Mouse (Mus musculus) ES-E14 (cell line): Measurements from ENCODE around the gene Mapt. TPM values are rescaled to one million over a fixed set of nuclear protein-coding genes. Genes with fewer than 3 reads are reported as not detected.
"Not testable (repeated sequence)": the region's sequence is repeated elsewhere in the genome, so short reads cannot be mapped to it uniquely, and the experiment has no call there.

ENCODE experiments used
- DNase-seq: peaks from one replicate; pipeline ENCODE4 v3.0.0-alpha.2; 2013; ENCODE audit warnings: low read depth, low spot score
- H3K27ac ChIP-seq: 2 replicates; pipeline ENCODE4 v1.5.1; 2012; ENCODE audit warnings: low read depth, mild to moderate bottlenecking, low read length, moderate library complexity, mixed read lengths; ENCODE audit not compliant: poor library complexity, insufficient read depth, severe bottlenecking
- H3K36me3 ChIP-seq: 2 replicates; pipeline ENCODE4 v1.6.1; 2012; ENCODE audit warnings: mild to moderate bottlenecking, low read length, moderate library complexity, mixed read lengths; ENCODE audit not compliant: control insufficient read depth, poor library complexity, insufficient read depth, severe bottlenecking
- H3K4me1 ChIP-seq, 2 experiments: fragments of 150-350 bp in 1 of 2; sonication (generic) in 1 of 2; 2 replicates each; pipeline ENCODE4 v1.6.1; 2012; ENCODE audit warnings: low read length in 2 of 2, mild to moderate bottlenecking in 1 of 2, mixed read lengths in 1 of 2; ENCODE audit not compliant: control insufficient read depth in 2 of 2, insufficient read depth in 2 of 2, poor library complexity in 1 of 2
- H3K4me3 ChIP-seq, 2 experiments: fragments of 150-350 bp in 1 of 2; sonication (generic) in 1 of 2; 2 replicates each; pipeline ENCODE4 v1.5.1; 2012; ENCODE audit warnings: low read length in 2 of 2, low read depth in 1 of 2, mild to moderate bottlenecking in 1 of 2, mixed read lengths in 1 of 2; ENCODE audit not compliant: insufficient read depth in 1 of 2, poor library complexity in 1 of 2, severe bottlenecking in 1 of 2
- H3K9ac ChIP-seq: 2 replicates; pipeline ENCODE4 v1.6.1; 2012; ENCODE audit warnings: low read depth, mild to moderate bottlenecking, low read length, mixed read lengths; ENCODE audit not compliant: poor library complexity, insufficient read depth, severe bottlenecking
- H3K9me3 ChIP-seq: fragments of 150-350 bp; sonication (generic); 2 replicates; pipeline ENCODE4 v1.6.1; 2012; ENCODE audit warnings: low read depth, mild to moderate bottlenecking, low read length; ENCODE audit not compliant: control insufficient read depth, insufficient read depth
- CHD2 ChIP-seq: IDR thresholded peaks from 2 replicates; pipeline ENCODE4 v1.6.1; 2014; ENCODE audit warnings: mild to moderate bottlenecking, low read depth, low read length, inconsistent platforms
- HCFC1 ChIP-seq: IDR thresholded peaks from 2 replicates; pipeline ENCODE4 v1.6.1; 2012; ENCODE audit warnings: low read length, inconsistent platforms, borderline replicate concordance; ENCODE audit not compliant: insufficient read depth
- MAFK ChIP-seq: IDR thresholded peaks from 2 replicates; pipeline ENCODE4 v1.6.1; 2014; ENCODE audit warnings: mild to moderate bottlenecking, low read depth, low read length, inconsistent platforms; ENCODE audit not compliant: insufficient read depth
- ZC3H11A ChIP-seq: IDR thresholded peaks from 2 replicates; pipeline ENCODE4 v1.6.1; 2012; ENCODE audit warnings: low read depth, mild to moderate bottlenecking, inconsistent platforms, low read length, borderline replicate concordance
- ZNF384 ChIP-seq: IDR thresholded peaks from 2 replicates; pipeline ENCODE4 v1.6.1; 2012; ENCODE audit warnings: low read depth, low read length, inconsistent platforms
- in situ Hi-C, 2 experiments: fragments of 600-800 bp; cut with MboI; formaldehyde crosslinking; loops; one replicate each; pipeline ENCODE4 v1.15.1; 2025; ENCODE audit warnings: low sequenced_read_pairs in 2 of 2, inconsistent platforms in 1 of 2; ENCODE audit not compliant: unreplicated experiment in 2 of 2
- total RNA-seq: library from RNA; depleted of rRNA; stranded (reverse); fragments of 300-350 nt; gene quantifications from 2 replicates; pipeline ENCODE4 v1.2.3, GENCODE M21; 2012

Mapt gene
- total RNA-seq, 1 experiment, result 9.7 TPM

DNA sequence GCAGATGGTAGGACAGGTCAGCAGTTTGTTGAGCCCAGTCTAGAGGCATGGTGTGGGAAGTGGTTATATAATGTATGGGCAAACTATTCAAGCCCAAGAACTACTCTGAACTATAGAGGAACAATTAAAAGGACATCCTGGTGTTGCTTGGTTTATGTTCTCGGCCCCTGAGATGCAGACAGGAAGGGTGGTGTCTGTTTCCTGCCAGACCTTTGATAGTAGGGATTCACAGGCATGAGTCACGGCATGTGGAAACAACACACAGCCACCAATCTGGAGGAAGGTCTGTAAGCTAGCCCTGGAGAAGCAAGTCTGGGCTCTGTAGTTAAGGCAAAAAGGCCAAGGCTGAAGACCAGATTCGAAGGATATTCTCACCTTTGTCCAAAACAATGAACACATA, 27.9 kb upstream of the Mapt start:
- Histone ChIP-seq H3K9me3 (no peaks in the 10 kb centered on the region), H3K9ac (no peak overlapping the region), H3K4me3 (no peak overlapping the region), H3K27ac (no peak overlapping the region), H3K4me1 (no peaks in the 10 kb centered on the region), H3K36me3 (no peaks in the 10 kb centered on the region)
- TF ChIP-seq ZNF384, result no peak
- TF ChIP-seq CHD2, result no peak
- no peak for DNase-seq
- in situ Hi-C loops, result no loop called here

DNA sequence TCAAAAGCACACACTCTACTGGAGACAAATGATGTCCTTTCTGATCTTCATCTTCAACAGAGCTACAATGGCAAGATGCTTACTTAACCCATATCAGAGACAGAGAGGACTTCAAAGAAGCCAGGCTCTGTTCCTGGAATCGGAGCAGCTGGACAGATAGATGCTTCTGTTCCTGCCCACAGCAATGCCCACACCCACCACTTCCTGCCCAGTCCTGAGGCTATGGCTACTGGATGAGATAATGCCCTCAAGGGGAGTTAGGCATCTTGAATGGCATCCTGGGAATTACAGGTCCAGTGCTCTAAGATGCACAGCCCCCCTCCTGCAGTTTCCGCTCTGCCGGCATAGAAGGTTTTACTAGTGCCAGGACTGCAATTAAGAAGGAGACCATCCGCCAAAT, 24.6 kb upstream of the Mapt start:
- Histone ChIP-seq H3K27ac (no peak overlapping the region), H3K9me3 (no peaks in the 10 kb centered on the region), H3K4me1 (no peaks in the 10 kb centered on the region), H3K36me3 (no peaks in the 10 kb centered on the region), H3K9ac (no peak overlapping the region), H3K4me3 (no peak overlapping the region)
- TF ChIP-seq ZNF384, result no peak
- no peak for TF ChIP-seq MAFK
- no peak for TF ChIP-seq CHD2
- no peak for TF ChIP-seq HCFC1
- no peak for TF ChIP-seq ZC3H11A
- no peak for DNase-seq
- in situ Hi-C loops, result no loop called here

DNA sequence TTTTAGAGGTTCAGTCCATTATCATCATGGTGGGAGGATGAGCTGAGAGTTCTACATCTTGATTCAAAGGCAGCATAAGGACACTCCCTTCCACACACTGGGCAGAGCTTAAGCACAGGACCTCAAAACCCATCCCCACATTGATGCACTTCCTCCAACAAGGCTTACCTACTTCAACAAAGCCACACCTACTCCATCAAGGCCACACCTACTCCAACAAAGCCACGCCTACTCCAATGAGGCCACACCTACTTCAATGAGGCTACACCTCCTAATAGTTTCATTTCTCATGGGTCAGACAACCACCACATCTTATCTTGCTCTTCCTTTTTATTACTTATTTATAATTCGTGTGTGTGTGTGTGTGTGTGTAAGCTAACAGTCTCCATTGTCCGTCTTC, 22.1 kb upstream of the Mapt start:
- no peak overlapping the region for H3K9ac ChIP-seq
- no peak for DNase-seq
- no peak overlapping the region for H3K27ac ChIP-seq
- in situ Hi-C loops, result no loop called here
- no peaks in the 10 kb centered on the region for H3K4me1 ChIP-seq
- no peak overlapping the region for H3K4me3 ChIP-seq
- no peak for TF ChIP-seq CHD2
- H3K36me3 ChIP-seq, result no peaks in the 10 kb centered on the region
- no peaks in the 10 kb centered on the region for H3K9me3 ChIP-seq

DNA sequence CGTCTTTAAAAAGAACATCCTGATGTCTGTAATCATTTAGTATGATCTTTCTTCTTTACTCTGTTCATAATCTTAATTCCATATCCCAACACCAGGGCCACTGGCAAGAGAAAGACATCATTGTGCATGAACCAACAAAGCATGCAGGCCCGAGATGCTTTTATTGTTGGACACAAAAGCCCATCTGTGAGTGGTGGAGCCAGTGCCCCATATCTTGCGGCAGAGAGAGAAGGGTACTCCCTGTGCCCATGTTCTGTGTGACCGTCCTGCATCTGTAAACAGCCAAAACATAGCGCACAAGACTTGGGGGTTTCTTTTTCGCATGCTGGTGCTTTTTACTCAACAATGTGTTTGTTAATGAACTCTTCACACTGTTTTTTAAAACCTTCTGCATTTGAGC, 19.9 kb upstream of the Mapt start:
- DNase-seq, result no peak
- TF ChIP-seq HCFC1, result no peak
- TF ChIP-seq MAFK, result no peak
- TF ChIP-seq CHD2, result no peak
- TF ChIP-seq ZC3H11A, result no peak
- TF ChIP-seq ZNF384, result no peak
- Histone ChIP-seq H3K27ac (no peak overlapping the region), H3K4me1 (no peaks in the 10 kb centered on the region), H3K36me3 (no peaks in the 10 kb centered on the region), H3K9ac (no peak overlapping the region), H3K4me3 (no peak overlapping the region), H3K9me3 (no peaks in the 10 kb centered on the region)
- in situ Hi-C loops, result no loop called here

DNA sequence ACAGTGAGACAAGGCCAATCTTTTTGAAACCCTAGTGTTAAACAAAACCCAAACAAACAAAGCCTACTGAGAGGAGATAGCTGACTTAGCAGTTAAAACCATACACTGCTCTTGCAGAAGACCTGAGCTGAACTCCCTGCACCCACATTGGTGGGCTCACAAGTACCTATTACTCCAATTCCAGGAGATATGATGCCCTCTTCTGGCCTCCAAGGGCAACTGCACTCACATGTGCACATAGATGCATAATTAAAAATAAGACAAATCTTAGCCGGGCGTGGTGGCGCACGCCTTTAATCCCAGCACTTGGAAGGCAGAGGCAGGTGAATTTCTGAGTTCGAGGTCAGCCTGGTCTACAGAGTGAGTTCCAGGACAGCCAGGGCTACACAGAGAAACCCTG, 17.1 kb upstream of the Mapt start:
- in situ Hi-C loops, result not testable (repeated sequence)
- TF ChIP-seq ZC3H11A, result 0 out of 2 replicates have a peak, but pooled peaks have one; percentile 9

More for the DNA sequence above, 17.1 kb upstream of the Mapt start:
- H3K4me3 ChIP-seq, H3K27ac ChIP-seq, H3K9ac ChIP-seq, H3K36me3 ChIP-seq, H3K4me1 ChIP-seq, H3K9me3 ChIP-seq, DNase-seq: not testable (repeated sequence)
